Mouse (Mus musculus) lung, postnatal 4 days (tissue): ENCODE measurements around the gene Ros1.

Experiments used
- DNase-seq, 2 experiments: peaks; one replicate each; pipeline ENCODE4 v3.0.0; 2021

Ros1 gene

DNA sequence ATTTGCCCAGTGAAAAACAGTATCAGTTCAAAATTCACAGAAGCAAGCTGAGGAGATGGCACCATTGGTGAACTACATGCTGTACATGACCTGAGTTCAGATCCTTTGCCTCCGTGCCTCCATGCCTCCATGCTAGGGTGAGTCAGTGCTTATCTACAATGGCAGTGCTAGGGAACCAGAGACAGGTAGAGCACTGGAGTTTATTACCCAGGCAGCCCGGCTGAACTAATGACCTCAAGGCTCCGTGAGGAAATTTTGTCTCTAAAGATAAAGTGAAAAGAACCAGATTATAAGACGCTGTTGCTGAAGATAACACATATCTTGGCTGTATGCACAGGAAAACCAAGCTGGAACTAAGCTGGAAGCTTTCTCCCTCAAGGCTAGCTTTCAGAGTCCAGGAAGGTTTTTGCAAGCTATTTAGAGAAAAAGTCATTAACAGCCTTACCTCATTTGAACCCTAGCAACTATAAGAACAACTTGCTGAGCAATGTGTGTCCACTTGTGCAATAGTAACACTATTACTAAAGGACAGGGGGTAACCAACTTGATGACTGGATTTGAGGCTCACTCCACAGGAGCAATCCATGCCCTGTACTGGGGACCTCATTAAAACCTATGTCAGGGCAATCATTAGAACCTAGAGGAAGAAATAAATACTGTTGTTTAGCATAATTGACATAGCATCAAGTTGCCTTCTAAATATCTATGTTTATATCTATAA lies 61.5 kb downstream of the Ros1 start:
- no peak for DNase-seq

- DNase-seq = no peak
These were observed 64.3 kb downstream of the Ros1 start for GRCm38 (mm10) chr10:52130762-52131161.

- DNase-seq = no peak
These were observed 66.1 kb downstream of the Ros1 start for GRCm38 (mm10) chr10:52128874-52129412.

GRCm38 (mm10) chr10:52106164-52106757 lies 88.8 kb downstream of the Ros1 start:
- DNase-seq = peak in 1 of 2 experiments; percentile 10

- DNase-seq = no peak
These were observed 93.8 kb downstream of the Ros1 start for GRCm38 (mm10) chr10:52101273-52101672.

DNA sequence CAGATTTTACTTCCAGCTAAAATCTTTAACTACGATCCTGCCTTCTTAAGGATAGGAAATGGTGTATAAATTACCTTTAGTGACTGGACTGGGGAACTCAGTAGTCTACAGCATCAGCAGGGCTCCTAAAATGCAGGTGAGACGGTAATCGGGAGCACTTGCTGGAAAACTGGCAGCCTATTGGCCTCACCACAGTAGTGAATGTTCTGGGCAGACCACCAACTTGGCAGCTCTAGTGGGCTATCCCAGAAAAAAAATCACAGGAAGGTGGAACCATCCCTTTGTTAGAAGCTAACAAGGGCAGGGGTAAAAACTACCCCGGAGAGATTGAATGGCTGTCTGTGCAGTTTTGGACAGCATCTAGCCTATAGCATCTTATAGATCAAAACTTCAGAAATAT lies 102.9 kb downstream of the Ros1 start:
- no peak for DNase-seq

GRCm38 (mm10) chr10:52086681-52087080 lies 108.4 kb downstream of the Ros1 start:
- DNase-seq = no peak

DNA sequence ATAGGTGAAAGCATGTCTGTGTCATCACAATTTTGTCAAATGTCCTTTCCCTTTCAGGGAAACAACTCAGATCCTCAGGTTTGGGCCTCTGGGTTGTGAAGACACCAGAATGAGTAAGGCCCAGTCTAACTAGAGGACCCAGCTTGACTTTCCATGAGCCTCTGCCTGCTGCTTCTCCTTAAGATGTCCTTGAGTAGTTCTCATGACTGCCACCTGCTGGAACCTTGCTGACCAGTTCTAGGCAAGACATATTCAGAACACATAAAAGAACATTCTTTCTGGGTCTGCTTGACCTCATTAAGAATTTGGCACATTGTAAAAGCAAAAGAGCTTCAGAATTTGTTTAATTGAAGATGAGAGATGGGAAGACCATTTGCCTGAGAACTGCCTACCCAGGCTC lies 122.6 kb downstream of the Ros1 start:
- DNase-seq = peak in 1 of 2 experiments; percentile 46

- no peak for DNase-seq
These were observed 146.8 kb downstream of the Ros1 start for GRCm38 (mm10) chr10:52048287-52048686.

DNA sequence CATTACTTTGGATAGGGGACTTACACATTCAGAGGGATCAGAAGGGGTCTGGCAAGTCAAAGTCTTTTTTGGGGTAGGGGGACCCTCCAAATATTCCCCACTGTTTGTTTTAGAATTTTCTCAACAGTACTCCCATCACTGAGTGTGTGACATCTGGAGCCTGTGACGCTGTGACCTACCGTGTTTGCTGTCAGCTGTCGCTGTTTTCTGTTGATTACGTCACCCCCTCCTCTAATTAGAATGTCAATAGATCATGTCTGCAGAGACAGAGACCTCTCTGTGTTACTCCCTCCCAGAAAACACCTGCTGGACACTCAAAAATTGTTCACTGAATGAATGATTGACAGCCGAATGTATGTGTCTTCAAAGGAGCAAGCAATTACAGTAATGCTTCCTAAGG lies 152.0 kb downstream of the Ros1 start:
- no peak for DNase-seq

DNA sequence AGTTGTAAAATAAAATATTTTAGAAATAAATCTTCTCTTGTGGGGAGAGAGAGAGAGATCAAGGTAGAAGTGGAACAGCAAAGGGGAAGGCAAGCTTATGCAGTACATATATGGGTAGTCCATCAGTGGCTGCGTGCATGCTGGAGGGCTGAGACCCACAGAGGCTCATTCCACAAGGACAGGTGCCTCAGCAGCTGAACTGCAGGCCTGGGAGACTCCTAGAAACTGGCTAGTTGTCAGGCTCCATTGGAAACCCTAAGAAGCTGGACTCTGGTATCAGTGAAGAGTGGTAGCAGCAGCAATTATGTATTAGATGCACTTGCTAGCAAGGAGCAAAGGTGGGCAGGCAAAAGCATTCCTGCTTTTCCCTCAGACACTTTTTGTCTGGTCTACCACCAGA lies 155.7 kb downstream of the Ros1 start:
- no peak for DNase-seq

DNA sequence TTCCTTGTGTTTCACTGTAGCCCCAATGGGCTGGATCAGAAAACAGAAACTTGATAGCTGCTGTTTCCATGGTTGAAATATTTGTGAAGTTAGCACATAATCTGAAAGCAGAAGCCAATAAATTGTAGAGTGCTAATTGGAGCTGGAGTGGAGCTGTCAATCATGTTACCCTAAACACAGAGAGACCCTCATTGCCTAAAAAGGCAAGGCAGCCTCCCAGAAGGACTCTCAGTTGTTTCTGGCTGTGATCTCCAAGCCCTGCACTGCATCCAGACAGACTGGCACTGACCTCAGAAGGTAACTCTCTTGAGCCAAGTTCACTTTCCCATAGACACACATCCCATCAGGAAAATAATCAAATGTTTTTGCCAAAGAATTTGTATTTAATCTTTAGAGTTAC lies 161.3 kb downstream of the Ros1 start:
- no peak for DNase-seq

DNA sequence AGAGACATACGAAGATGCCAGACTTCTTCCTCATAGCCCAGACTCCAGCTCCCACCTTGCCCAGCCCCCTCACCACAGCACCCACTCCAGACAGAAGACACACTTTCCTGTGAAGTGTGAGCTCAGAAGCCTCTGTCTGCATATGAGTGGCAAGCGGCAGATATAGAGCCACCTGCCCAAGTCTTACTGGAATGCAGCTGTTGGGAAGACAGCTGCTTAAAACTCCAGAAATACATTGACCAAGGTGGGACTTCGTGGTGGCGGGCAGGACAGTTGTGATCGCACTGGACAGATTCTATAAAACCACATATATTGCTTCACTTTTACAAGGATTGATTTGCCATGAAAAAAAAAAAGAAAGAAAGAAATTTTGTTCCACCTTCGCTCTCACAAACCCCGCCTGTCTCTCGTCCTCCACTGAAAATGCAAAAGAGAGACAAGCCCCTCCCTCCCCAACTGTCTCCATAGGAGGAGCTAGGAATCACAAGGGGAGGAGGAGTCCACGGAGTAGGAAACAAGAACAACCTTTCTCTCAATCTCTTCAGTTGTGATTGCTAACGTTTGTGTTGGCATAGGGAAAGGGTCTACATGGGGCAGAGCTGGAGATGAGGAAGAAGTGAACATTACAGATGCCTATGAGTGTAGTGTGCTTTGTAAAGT lies 165.5 kb downstream of the Ros1 start:
- DNase-seq = no peak

DNA sequence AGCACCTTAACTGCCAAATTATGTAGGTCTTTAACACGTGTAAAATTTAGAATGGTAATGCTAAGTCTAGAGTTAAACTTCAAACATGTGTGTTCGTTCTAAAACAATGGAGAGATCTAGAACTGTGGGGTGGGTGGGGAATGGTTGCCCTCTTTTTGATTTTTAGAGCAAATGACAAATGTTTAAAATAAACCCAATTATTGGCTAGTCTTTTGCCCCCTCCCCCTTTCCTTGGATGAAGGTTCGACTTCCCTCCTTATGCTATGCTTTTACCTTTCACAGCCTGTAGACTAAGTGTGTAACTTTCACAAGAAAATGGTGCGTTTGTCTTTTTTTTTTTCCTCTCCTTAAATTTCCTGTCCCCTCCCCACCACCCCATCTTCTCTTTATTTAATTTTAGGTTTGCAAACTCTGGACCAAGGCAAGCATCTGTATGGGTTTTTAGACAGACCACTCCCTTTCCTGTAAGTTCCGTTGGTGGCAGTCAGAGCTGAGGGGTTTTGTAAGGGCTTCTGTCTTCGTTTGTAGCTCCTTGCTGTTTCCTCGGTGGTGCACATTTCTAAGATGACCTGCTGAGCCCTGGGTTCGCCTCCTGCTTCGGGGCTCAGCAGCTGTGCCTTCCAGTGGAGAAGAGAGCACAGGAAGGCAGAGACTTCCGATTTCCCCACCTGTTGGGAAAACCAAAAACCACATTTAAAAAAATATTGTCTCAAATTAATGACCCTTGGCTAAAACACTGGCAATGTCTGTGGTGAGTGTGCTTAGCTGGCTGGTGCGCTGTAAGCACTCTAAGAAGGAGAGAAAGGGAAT lies 166.3 kb downstream of the Ros1 start:
- no peak for DNase-seq

GRCm38 (mm10) chr10:52027161-52028035 lies 167.6 kb downstream of the Ros1 start:
- no peak for DNase-seq

DNA sequence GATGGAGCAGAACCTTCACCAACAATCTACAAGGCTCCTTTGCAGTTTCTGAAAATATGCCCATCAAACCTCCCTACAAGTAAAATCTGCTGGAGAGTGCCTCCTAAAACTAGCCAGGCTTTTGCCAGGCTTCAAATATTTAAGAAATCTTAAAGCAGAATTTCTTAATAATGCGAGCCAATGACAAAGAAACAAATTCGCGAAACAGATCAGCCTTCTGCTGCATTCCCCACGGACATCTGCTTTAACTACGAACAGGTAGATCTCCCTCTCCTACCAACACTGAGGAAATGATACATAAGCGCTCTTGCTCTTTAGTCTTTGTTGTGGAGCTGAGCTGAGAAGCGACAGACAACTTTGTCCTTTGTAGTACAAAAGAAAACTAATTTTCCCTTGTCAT lies 169.2 kb downstream of the Ros1 start:
- no peak for DNase-seq

GRCm38 (mm10) chr10:52025291-52025690 lies 169.8 kb downstream of the Ros1 start:
- no peak for DNase-seq

- no peak for DNase-seq
These were observed 171.0 kb downstream of the Ros1 start for GRCm38 (mm10) chr10:52024053-52024410.

- DNase-seq = no peak
These were observed 171.6 kb downstream of the Ros1 start for GRCm38 (mm10) chr10:52023213-52024052.

DNA sequence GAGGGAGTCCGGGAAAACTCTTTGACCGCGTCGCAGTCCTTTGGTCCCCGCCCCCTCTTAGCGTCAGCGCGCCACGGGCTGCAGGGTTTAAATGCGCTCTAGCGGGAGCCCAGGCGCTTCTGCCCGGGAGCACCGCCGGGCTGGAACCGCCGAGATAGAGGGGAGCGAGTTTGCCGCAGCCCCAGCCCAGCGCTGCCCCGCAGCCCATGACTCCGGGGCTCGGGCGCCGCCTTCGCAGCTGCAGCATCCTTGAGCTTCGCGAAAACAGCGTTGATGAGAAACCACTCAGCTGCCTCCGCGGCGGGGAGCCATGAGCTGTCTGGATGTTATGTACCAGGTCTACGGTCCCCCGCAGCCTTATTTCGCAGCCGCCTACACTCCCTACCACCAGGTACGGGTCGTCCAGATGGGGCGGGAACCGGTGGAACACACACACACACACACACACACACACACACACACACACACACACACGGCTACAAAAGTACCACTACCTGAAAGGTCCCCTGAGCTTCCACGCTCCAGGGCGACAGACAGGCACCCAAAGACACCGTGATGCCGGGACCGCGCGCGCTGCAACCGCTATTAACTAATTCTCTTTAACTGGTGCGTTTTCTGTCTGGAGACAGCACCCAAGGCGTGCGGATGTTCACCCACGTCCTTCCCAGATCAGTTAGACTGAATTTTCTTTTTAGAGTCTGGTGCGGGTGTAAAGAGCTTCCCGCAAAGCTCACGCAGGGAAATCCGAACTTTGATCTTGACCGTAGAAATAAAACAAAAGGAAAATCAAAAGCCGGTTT lies 172.4 kb downstream of the Ros1 start, which contains the start of gene Vgll2:
TSS of gene Vgll2 (plus strand) at position 90 of the 800 bp plus-strand sequence.
- DNase-seq = peak; percentile 11 to 33
